Mouse (Mus musculus) Patski (cell line): ENCODE results near the gene Phex. TPM values are rescaled to one million over a fixed set of nuclear protein-coding genes. Genes with fewer than 3 reads are reported as not detected.
A peak's percentile ranks its signal among the peaks of the same experiment; 100 is the strongest.

ENCODE experiments used
- ATAC-seq: fragments of 100-300 bp; one replicate; pipeline ENCODE4 v1.8.0; 2021
- CTCF ChIA-PET: fragments of 350-600 bp; sonication (Branson Sonifier 250); formaldehyde crosslinking; loops from one replicate; lab custom pipeline; 2022; ENCODE audit warnings: inconsistent platforms; lab: Charles Lee
- POLR2A ChIA-PET: fragments of 350-600 bp; sonication (Branson Sonifier 250); formaldehyde crosslinking; loops from one replicate; lab custom pipeline; 2022; ENCODE audit warnings: antibody characterized with exemption, inconsistent platforms; lab: Charles Lee
- DNase-seq: peaks from one replicate; pipeline ENCODE4 v3.0.0-alpha.2; 2011; ENCODE audit warnings: low read depth, low spot score
- H3K27me3 ChIP-seq: fragments of 371-371 bp; one replicate; pipeline ENCODE4 v1.5.1; 2021
- CTCF ChIP-seq: fragments of 100-300 bp; IDR thresholded peaks from one replicate; pipeline ENCODE4 v1.5.1; 2021
- in situ Hi-C: fragments of 300-500 bp; cut with MboI; formaldehyde crosslinking; loops from 3 replicates; pipeline ENCODE4 v1.11.1; 2018; ENCODE audit warnings: low pct_unique_long_range_greater_than_20kb, mixed read lengths
- polyA plus RNA-seq: library from polyadenylated mRNA; unstranded; gene quantifications from one replicate; pipeline ENCODE4 v1.2.3, GENCODE M21; 2021

The Phex gene
- polyA plus RNA-seq: 0.06 TPM

- ChIA-PET CTCF (no interaction called here), POLR2A (no interaction called here)
- H3K27me3 ChIP-seq: peaks cover 20% of the 10 kb centered on the region
- DNase-seq: no peak
- in situ Hi-C loops: no loop called here
- no peak for ATAC-seq
- TF ChIP-seq CTCF: no peak
Measured at GRCm38 (mm10) chrX:157415212-157415611, at the start of gene Phex. Gene Phex (minus strand): TSS chrX:157415312.

- peaks cover 28% of the 10 kb centered on the region for H3K27me3 ChIP-seq
- ATAC-seq (no peak), DNase-seq (no peak)
- peak; percentile 50 for TF ChIP-seq CTCF
- POLR2A ChIA-PET: no interaction called here
- in situ Hi-C loops: loop anchor here (25.0 kb wide), 1 partner anchor 1825 kb away; no protein-coding TSS in a partner anchor
- CTCF ChIA-PET: interaction anchor here (0.7 kb wide), 1 partner anchor 137 kb away, joined by 3 read pairs; no protein-coding TSS in a partner anchor
Measured at GRCm38 (mm10) chrX:157462716-157463115, 47.6 kb upstream of the Phex start.

- DNase-seq (no peak), ATAC-seq (peak; percentile 76)
- peaks cover 4% of the 10 kb centered on the region for H3K27me3 ChIP-seq
- in situ Hi-C loops: loop anchor here (25.0 kb wide), 1 partner anchor 1817 kb away; no protein-coding TSS in a partner anchor
- POLR2A ChIA-PET: no interaction called here
- peak; percentile 90 for TF ChIP-seq CTCF
- CTCF ChIA-PET: interaction anchor here (0.8 to 1.6 kb wide), 5 partner anchors 10 to 1811 kb away, joined by 3 to 4 read pairs (median 3); no protein-coding TSS in a partner anchor
Measured at GRCm38 (mm10) chrX:157454430-157454829, 39.3 kb upstream of the Phex start.

- H3K27me3 ChIP-seq: peaks cover 22% of the 10 kb centered on the region
- in situ Hi-C loops: no loop called here
- DNase-seq: no peak
- POLR2A ChIA-PET: no interaction called here
- no peak for TF ChIP-seq CTCF
- CTCF ChIA-PET: no interaction called here
- no peak for ATAC-seq
Measured at GRCm38 (mm10) chrX:157449000-157449399, 33.9 kb upstream of the Phex start.

GRCm38 (mm10) chrX:157447431-157447830 lies 32.3 kb upstream of the Phex start:
- H3K27me3 ChIP-seq: peaks cover 22% of the 10 kb centered on the region
- CTCF ChIA-PET: no interaction called here
- TF ChIP-seq CTCF: no peak
- DNase-seq (no peak), ATAC-seq (no peak)
- POLR2A ChIA-PET: no interaction called here
- in situ Hi-C loops: no loop called here

- no peak for TF ChIP-seq CTCF
- DNase-seq: no peak
- ChIA-PET POLR2A (no interaction called here), CTCF (no interaction called here)
- in situ Hi-C loops: no loop called here
- H3K27me3 ChIP-seq: peaks cover 6% of the 10 kb centered on the region
- no peak for ATAC-seq
Measured at GRCm38 (mm10) chrX:157434768-157435167, 19.7 kb upstream of the Phex start.

GRCm38 (mm10) chrX:157419451-157419850 lies 4.3 kb upstream of the Phex start:
- ChIA-PET POLR2A (no interaction called here), CTCF (no interaction called here)
- DNase-seq (no peak), ATAC-seq (no peak)
- TF ChIP-seq CTCF: no peak
- peaks cover 9% of the 10 kb centered on the region for H3K27me3 ChIP-seq
- in situ Hi-C loops: no loop called here

GRCm38 (mm10) chrX:157404919-157405318 lies 10.2 kb downstream of the Phex start:
- CTCF ChIA-PET: no interaction called here
- in situ Hi-C loops: no loop called here
- POLR2A ChIA-PET: no interaction called here
- peaks cover 3% of the 10 kb centered on the region for H3K27me3 ChIP-seq
- no peak for TF ChIP-seq CTCF
- ATAC-seq (no peak), DNase-seq (no peak)

GRCm38 (mm10) chrX:157391241-157391640 lies 23.9 kb downstream of the Phex start:
- ATAC-seq (no peak), DNase-seq (no peak)
- TF ChIP-seq CTCF: no peak
- ChIA-PET POLR2A (no interaction called here), CTCF (no interaction called here)
- peaks cover 25% of the 10 kb centered on the region for H3K27me3 ChIP-seq
- in situ Hi-C loops: no loop called here

GRCm38 (mm10) chrX:157390102-157390501 lies 25.0 kb downstream of the Phex start:
- H3K27me3 ChIP-seq: peaks cover 24% of the 10 kb centered on the region
- ChIA-PET POLR2A (no interaction called here), CTCF (no interaction called here)
- TF ChIP-seq CTCF: no peak
- ATAC-seq: no peak
- DNase-seq: no peak
- in situ Hi-C loops: no loop called here

- in situ Hi-C loops: no loop called here
- CTCF ChIA-PET: no interaction called here
- no peak for TF ChIP-seq CTCF
- POLR2A ChIA-PET: no interaction called here
- peaks cover 32% of the 10 kb centered on the region for H3K27me3 ChIP-seq
- DNase-seq (no peak), ATAC-seq (no peak)
Measured at GRCm38 (mm10) chrX:157388419-157388818, 26.7 kb downstream of the Phex start.

GRCm38 (mm10) chrX:157387025-157387424 lies 28.1 kb downstream of the Phex start:
- TF ChIP-seq CTCF: no peak
- ATAC-seq: no peak
- H3K27me3 ChIP-seq: peaks cover 32% of the 10 kb centered on the region
- ChIA-PET POLR2A (no interaction called here), CTCF (no interaction called here)
- no peak for DNase-seq
- in situ Hi-C loops: no loop called here
